Mouse (Mus musculus) brown adipose tissue, adult 24 weeks (tissue): ENCODE data around the gene Ms4a18. TPM values are rescaled to one million over a fixed set of nuclear protein-coding genes. Genes with fewer than 3 reads are reported as not detected.
A peak's percentile ranks its signal among the peaks of the same experiment; 100 is the strongest.
"Not testable (repeated sequence)": the region's sequence is repeated elsewhere in the genome, so short reads cannot be mapped to it uniquely, and the experiment has no call there.

Experiments
- H3K27ac ChIP-seq: fragments of 200-500 bp; replicated peaks from 2 replicates; pipeline ENCODE4 v1.5.1; 2012; ENCODE audit warnings: low read depth, mild to moderate bottlenecking, low read length
- H3K4me1 ChIP-seq: fragments of 200-500 bp; 2 replicates; pipeline ENCODE4 v1.6.1; 2012; ENCODE audit warnings: low read length, mixed read lengths; ENCODE audit not compliant: control insufficient read depth, insufficient read depth, insufficient read length
- H3K4me3 ChIP-seq: fragments of 200-500 bp; 2 replicates; pipeline ENCODE4 v1.5.1; 2012; ENCODE audit warnings: low read depth, mild to moderate bottlenecking, low read length, moderate library complexity; ENCODE audit not compliant: insufficient read depth
- polyA plus RNA-seq: library from polyadenylated mRNA; stranded (reverse); fragments of >200 nt; gene quantifications from 2 replicates; pipeline ENCODE4 v1.2.4, GENCODE M21; 2012; ENCODE audit not compliant: missing spikeins, insufficient read depth, insufficient read length

The Ms4a18 gene
- not detected in 2 replicates for polyA plus RNA-seq

DNA sequence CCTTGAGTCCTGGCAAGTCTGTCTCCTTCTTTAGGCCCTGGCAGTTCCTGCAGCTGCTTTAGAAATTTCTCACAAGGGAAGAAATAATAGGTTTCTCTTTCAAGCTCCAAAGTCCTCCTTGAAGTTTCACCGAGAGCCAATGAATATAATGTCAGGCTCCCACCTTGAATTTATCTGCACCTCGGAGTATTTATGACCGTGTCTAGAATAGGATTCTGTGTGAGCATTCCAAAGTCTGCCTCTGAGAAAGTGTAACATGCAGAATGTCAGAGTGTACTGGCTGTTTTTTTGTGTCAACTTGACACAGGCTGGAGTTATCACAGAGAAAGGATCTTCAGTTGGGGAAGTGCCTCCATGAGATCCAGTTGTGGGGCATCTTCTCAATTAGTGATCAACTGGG is at the start of gene Ms4a18:
Gene Ms4a18 (minus strand): TSS at position 141 of the 400 bp plus-strand sequence.
- Histone ChIP-seq H3K4me1 (no peaks in the 10 kb centered on the region), H3K4me3 (no peak within 1 kb of the TSS), H3K27ac (no peak within 1 kb of the TSS)

- Histone ChIP-seq H3K4me3 (no peak overlapping the region), H3K27ac (no peak overlapping the region), H3K4me1 (no peaks in the 10 kb centered on the region)
These were observed 47.5 kb upstream of the Ms4a18 start for GRCm38 (mm10) chr19:11065202-11065875.

- Histone ChIP-seq H3K4me3 (no peak overlapping the region), H3K27ac (peak overlapping the region; percentile 33; the same call in 1 of the 2 replicates), H3K4me1 (no peaks in the 10 kb centered on the region)
These were observed 43.1 kb upstream of the Ms4a18 start for GRCm38 (mm10) chr19:11060900-11061299.

- Histone ChIP-seq H3K27ac (no peak overlapping the region), H3K4me3 (no peak overlapping the region), H3K4me1 (no peaks in the 10 kb centered on the region)
These were observed 42.1 kb upstream of the Ms4a18 start for GRCm38 (mm10) chr19:11059967-11060366.

GRCm38 (mm10) chr19:11055700-11056099 is 37.9 kb upstream of the Ms4a18 start:
- H3K27ac ChIP-seq: peak overlapping the region; percentile 61
- H3K4me3 ChIP-seq: not testable (repeated sequence)

DNA sequence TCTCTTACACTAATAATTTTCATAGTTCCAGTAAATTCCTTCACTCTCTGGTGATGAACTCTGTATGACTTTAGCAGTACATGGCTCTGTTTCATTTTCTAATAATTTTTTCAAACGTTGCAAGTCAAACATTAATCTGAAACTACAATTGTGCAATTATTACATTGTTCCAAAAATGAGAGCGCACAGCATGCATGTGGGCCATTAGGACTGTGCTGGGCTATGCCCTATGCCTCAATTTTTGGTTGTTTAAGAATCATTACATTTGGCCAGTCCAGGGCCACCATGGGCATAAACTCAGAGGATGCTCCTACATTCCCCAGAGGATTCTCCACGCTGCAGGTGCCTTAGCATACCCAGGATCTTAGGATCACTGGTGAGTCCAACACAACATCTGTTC is 35.4 kb upstream of the Ms4a18 start:
- Histone ChIP-seq H3K4me3 (no peak overlapping the region), H3K27ac (peak overlapping the region; percentile 68), H3K4me1 (peaks cover 14% of the 10 kb centered on the region)

More at GRCm38 (mm10) chr19:11055700-11056099, 37.9 kb upstream of the Ms4a18 start:
- peaks cover 14% of the 10 kb centered on the region for H3K4me1 ChIP-seq

DNA sequence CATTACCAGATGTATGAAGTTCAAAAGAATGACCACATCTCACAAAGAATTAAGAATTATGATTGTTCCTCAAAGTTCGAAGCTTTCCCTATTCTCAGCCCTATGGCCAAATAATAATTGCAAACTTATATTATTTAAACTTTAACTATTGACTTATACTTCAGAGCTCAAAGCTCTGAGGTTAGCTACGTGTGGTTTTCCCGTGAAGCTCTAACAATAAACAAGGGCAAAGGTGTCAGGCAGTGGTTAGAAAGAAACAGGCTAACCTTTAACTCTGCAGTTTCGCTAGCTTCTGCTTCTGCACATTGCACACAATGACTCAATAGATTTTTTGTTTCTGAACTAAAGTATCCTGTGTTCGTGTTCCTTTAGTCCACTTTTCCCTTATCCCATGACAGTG is 35.0 kb upstream of the Ms4a18 start:
- peak overlapping the region; percentile 47; the same call in 1 of the 2 replicates for H3K27ac ChIP-seq
- no peak overlapping the region for H3K4me3 ChIP-seq
- peaks cover 16% of the 10 kb centered on the region for H3K4me1 ChIP-seq

- Histone ChIP-seq H3K27ac (peak overlapping the region; percentile 94), H3K4me1 (peaks cover 16% of the 10 kb centered on the region), H3K4me3 (peak overlapping the region; percentile 58)
These were observed 32.5 kb upstream of the Ms4a18 start for GRCm38 (mm10) chr19:11050286-11050685.

- H3K4me1 ChIP-seq: peaks cover 16% of the 10 kb centered on the region
- peak overlapping the region; percentile 94 for H3K27ac ChIP-seq
- H3K4me3 ChIP-seq: peak overlapping the region; percentile 58
These were observed 31.6 kb upstream of the Ms4a18 start for GRCm38 (mm10) chr19:11049426-11049825.

DNA sequence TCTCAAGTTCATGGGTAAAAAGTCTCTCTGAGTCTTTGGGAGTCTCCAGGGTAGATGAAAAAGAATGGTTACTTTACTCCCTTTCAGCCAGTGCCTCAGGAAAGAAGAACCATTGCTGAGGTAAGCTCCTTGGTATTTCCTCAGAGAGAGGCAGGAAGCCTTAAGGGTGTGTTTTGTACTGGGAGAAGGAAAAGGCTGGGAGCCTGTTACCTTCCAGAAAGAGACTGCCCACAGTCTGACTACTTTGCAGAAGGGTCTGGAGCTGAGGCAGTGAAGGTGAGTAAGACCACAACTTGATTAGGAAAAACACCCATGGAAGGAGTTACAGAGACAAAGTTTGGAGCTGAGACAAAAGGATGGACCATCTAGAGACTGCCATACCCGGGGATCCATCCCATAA is 30.7 kb upstream of the Ms4a18 start:
- peak overlapping the region; percentile 97 for H3K27ac ChIP-seq
- peak overlapping the region; percentile 49 for H3K4me3 ChIP-seq
- peaks cover 15% of the 10 kb centered on the region for H3K4me1 ChIP-seq

DNA sequence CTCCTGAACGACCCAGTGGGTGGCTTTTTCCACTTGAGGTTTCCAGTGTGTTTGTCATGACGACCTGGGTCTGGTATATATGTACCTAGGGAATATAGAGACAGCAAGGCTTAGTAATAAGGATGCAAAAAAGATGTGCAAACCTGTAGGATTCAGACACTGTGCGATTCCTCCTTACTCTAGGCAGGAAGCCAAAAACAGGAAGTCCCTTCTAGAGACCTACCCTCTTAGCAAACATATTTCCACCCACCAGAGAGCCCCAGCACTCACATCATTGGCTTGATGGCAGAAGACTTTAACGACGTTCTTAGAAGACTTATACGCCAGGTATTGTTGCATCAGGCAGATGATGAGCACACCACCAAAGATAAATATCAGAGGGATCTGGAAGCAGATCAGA is 30.2 kb upstream of the Ms4a18 start:
- H3K4me1 ChIP-seq: peaks cover 13% of the 10 kb centered on the region
- peak overlapping the region; percentile 97 for H3K27ac ChIP-seq
- peak overlapping the region; percentile 25; the same call in 1 of the 2 replicates for H3K4me3 ChIP-seq

DNA sequence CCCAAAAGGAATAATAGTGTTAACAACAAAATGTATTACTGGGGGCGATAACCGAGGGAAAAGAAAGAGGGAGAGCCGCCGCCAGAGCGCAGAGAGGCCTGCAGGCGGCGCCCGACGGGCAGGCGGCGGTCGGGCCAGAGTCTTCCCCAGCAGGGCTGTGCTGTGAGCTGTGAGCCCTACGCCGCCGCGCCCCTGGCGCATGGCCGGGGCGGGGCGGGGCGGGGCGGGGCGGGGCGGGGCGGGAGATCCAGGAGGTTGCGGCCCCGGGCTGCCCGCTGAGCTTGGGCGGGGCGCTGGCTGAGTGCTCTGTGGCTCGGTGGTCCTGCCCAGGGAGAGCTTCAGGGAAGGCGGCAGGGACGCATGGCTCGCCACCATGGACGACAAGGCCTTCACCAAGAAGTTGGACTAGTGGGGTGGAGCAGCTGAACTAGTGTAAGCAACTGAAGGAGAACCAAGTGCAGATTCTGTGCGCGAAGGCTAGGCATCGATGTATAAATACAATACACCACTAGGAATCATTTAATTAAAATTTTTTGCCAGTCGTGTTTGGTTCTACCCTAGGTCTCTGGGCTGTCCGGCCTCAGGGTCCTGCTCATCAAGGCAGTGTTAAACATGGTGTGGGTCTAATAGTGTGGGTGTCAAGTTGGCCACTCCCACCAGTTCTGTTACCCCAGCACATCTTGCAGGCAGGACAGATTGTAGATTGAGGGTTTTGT is 27.3 kb upstream of the Ms4a18 start:
- H3K4me3 ChIP-seq: peak overlapping the region; percentile 67
- H3K4me1 ChIP-seq: peaks cover 2% of the 10 kb centered on the region; the same call in 1 of the 2 replicates
- H3K27ac ChIP-seq: peak overlapping the region; percentile 86

DNA sequence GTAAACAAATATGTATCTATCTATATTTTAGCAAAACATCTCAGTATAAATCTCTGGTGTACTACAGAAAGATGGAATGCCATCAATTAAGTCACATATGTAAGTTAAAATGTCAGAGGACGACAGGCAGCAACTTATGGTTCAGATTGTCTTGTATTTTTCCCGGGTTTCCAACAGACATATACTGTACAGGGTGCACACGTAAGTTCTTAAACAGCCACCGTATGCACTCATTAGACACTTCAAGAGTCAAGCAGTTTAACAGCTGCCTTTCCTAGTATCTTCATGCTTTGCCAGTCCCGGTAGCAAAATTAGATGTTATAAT is 26.8 kb upstream of the Ms4a18 start:
- Histone ChIP-seq H3K4me3 (peak overlapping the region; percentile 32; the same call in 1 of the 2 replicates), H3K27ac (no peak overlapping the region), H3K4me1 (peaks cover 2% of the 10 kb centered on the region; the same call in 1 of the 2 replicates)

GRCm38 (mm10) chr19:11037570-11037969 is 19.7 kb upstream of the Ms4a18 start:
- Histone ChIP-seq H3K4me1 (no peaks in the 10 kb centered on the region), H3K27ac (no peak overlapping the region), H3K4me3 (no peak overlapping the region)

DNA sequence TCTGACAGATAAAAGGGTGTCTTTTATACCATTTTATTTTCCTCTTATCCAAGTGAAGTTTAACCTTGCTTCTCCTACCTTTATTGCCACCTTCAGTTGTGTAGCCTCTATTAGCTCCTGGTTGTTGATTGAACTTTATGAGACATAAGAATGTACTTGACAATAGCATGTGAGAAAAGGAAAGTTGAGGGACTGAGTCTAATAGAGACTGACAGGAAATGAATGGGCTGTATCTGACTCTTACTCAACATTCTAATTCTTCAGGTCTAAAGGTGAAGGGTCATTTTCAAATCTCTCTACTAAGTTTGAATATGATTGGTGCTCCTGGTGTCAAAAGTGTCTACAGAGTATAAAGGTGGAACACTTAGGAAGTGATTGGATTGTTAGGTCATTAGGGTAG is 4.6 kb upstream of the Ms4a18 start:
- Histone ChIP-seq H3K4me1 (no peaks in the 10 kb centered on the region), H3K4me3 (no peak overlapping the region), H3K27ac (no peak overlapping the region)

DNA sequence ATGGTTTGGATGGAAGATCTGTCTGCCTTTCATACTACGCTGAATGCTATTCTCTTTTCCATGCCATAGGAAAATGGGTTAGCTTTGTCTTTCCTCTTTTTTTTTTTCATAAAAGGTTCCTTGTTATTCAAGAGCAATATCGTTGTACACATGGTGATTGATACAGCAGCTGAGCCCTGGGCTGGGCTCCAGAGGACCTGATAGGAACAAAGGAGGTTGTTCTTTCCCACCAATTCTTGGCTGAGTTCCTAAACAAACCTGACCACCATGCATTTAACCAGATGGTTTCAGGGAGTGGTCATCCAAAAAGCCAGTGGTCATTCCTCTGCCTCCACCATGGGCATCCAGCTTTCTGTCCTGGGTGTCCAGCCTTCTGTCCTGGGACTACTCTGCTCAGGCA is 580 bp downstream of the Ms4a18 start:
- H3K27ac ChIP-seq: no peak overlapping the region
- no peaks in the 10 kb centered on the region for H3K4me1 ChIP-seq
- H3K4me3 ChIP-seq: no peak overlapping the region
